Mouse (Mus musculus): ENCODE measurements around the gene Bmf.
"Not testable (repeated sequence)": the region's sequence is repeated elsewhere in the genome, so short reads cannot be mapped to it uniquely, and the experiment has no call there.

Bmf gene

GRCm38 (mm10) chr2:118549507-118550473 lies at the start of gene Bmf:
Gene Bmf, minus strand, starts transcription at chr2:118549687.
- DNase-seq (ENCODE audit: low spot score in 2 of 2) = peak; percentile 99 to 100

- no peak for DNase-seq (ENCODE audit: low spot score in 2 of 2)
These were observed 49.6 kb upstream of the Bmf start for GRCm38 (mm10) chr2:118599087-118599486.

- DNase-seq (ENCODE audit: low spot score in 2 of 2) = peak; percentile 83 to 90
These were observed 48.4 kb upstream of the Bmf start, which contains the start of gene Bub1b for GRCm38 (mm10) chr2:118597673-118598568. Gene Bub1b, plus strand, starts transcription at chr2:118598211.

- DNase-seq (ENCODE audit: low spot score in 2 of 2) = no peak
These were observed 41.6 kb upstream of the Bmf start for GRCm38 (mm10) chr2:118591083-118591482.

GRCm38 (mm10) chr2:118587686-118588085 lies 38.2 kb upstream of the Bmf start:
- no peak for DNase-seq (ENCODE audit: low spot score in 2 of 2)

GRCm38 (mm10) chr2:118586013-118586412 lies 36.5 kb upstream of the Bmf start:
- DNase-seq (ENCODE audit: low spot score in 2 of 2) = peak; percentile 63 to 77

- DNase-seq (ENCODE audit: low spot score in 2 of 2) = no peak
These were observed 23.6 kb upstream of the Bmf start for GRCm38 (mm10) chr2:118573135-118573534.

- no peak for DNase-seq (ENCODE audit: low spot score in 2 of 2)
These were observed 22.8 kb upstream of the Bmf start for GRCm38 (mm10) chr2:118572183-118572836.

GRCm38 (mm10) chr2:118570939-118571338 lies 21.5 kb upstream of the Bmf start:
- DNase-seq (ENCODE audit: low spot score in 2 of 2) = no peak

- no peak for DNase-seq (ENCODE audit: low spot score in 2 of 2)
These were observed 17.7 kb upstream of the Bmf start for GRCm38 (mm10) chr2:118567179-118567578.

- DNase-seq (ENCODE audit: low spot score in 2 of 2) = no peak
These were observed 12.9 kb upstream of the Bmf start for GRCm38 (mm10) chr2:118562431-118562830.

- no peak for DNase-seq (ENCODE audit: low spot score in 2 of 2)
These were observed 12.5 kb upstream of the Bmf start for GRCm38 (mm10) chr2:118562015-118562414.

- no peak for DNase-seq (ENCODE audit: low spot score in 2 of 2)
These were observed 8.9 kb upstream of the Bmf start for GRCm38 (mm10) chr2:118558426-118558825.

- DNase-seq (ENCODE audit: low spot score in 2 of 2) = not testable (repeated sequence)
These were observed 5.0 kb upstream of the Bmf start for GRCm38 (mm10) chr2:118554356-118554990.

- DNase-seq (ENCODE audit: low spot score in 2 of 2) = no peak
These were observed 2.1 kb upstream of the Bmf start for GRCm38 (mm10) chr2:118551606-118552005.

GRCm38 (mm10) chr2:118548421-118549221 lies 866 bp downstream of the Bmf start:
- DNase-seq (ENCODE audit: low spot score in 2 of 2) = no peak

- peak; percentile 76 to 85 for DNase-seq (ENCODE audit: low spot score in 2 of 2)
These were observed 1.9 kb downstream of the Bmf start for GRCm38 (mm10) chr2:118547541-118548016.

GRCm38 (mm10) chr2:118546798-118547165 lies 2.7 kb downstream of the Bmf start:
- no peak for DNase-seq (ENCODE audit: low spot score in 2 of 2)

GRCm38 (mm10) chr2:118546104-118546797 lies 3.2 kb downstream of the Bmf start:
- DNase-seq (ENCODE audit: low spot score in 2 of 2) = no peak

Data from urinary bladder, postnatal 36 days (tissue).